Mouse (Mus musculus): ENCODE measurements around the gene Sept9.

The Sept9 gene

GRCm38 (mm10) chr11:117292446-117292845 is 93.0 kb downstream of the Sept9 start:
- no peak for DNase-seq (ENCODE audit: low spot score)

GRCm38 (mm10) chr11:117295266-117295665 is 95.8 kb downstream of the Sept9 start:
- DNase-seq (ENCODE audit: low spot score), result no peak

DNA sequence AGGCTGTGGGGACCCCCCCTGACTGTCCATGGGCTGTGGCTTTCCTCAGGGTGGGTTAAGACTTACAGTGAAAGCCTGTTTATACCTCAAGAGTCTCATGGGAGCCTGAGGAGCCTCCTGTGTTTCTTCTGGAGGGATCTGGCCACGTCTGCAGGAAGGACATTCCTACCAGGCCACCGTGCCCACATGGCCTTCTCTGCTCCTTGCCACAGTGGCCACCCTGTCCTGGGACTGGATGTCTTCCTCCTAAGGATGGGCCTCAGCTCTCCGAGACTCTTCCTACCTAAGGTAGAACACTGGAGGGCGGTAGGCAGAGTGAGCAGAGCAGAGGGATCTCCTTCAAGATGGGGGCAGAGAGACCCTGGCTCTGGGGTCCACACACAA is 96.6 kb downstream of the Sept9 start:
- DNase-seq (ENCODE audit: low spot score), result no peak

DNA sequence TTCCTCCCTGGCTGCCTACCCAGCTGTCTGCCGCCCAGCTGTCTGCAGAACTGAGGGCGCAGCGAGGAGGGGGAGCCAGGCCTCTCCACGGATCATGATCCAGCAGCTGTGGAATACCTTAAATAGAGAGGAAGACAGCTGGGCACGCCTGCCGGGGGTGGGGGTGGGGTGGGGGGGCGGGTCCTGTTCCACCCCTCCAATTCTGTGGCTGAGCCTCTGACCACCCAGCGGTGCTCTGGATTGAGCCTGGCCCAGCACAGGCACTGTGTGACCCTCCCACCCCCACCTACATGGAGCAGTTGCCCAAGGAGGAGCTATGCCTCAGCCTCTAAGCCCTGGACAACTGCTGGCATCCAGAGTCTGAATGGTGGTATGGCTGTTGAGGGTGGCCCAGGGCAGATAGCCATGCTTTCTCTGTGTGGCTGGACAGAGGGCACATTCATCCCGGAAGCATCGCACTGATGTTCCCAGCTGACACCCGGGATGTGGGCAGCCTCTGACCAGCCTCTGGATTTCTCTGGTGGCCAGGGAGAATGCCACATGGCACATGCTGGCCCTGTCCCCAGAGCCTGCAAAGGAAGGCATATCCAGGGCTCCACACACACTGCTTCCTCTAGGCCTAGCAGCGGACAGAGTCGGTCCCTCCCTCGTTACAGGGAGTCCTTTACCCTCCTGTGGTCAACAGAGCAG is 97.2 kb downstream of the Sept9 start:
- DNase-seq (ENCODE audit: low spot score), result no peak

DNA sequence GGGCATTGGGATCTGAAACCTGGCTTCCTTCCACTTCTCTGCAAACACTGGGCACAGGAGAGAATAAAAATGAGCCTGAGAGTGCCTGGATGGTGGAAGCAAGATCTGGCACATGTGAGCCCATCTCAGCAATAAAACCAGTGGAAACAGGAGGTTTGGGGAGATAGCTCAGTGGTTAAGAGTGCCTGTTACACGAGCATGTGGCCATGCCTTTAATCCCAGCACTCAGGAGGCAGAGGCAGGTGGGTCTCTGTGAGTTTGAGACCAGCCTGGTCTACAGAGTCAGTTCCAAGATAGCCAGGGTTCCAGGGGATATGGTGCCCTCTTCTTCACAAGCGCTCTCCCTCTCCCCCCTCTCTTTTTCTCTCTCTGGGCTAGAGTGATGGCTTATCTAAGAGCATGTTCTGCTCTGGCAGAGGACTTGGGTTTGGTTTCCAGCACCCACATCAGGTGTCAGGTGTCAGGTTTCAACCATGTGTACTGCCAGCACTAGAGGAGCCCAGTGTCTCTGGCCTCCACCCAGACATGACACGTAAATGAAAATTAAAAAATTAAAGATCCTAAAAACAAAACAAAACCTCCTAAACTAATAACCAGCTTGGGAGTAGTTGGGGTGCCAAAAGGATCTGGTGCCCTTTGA is 97.8 kb downstream of the Sept9 start:
- no peak for DNase-seq (ENCODE audit: low spot score)

DNA sequence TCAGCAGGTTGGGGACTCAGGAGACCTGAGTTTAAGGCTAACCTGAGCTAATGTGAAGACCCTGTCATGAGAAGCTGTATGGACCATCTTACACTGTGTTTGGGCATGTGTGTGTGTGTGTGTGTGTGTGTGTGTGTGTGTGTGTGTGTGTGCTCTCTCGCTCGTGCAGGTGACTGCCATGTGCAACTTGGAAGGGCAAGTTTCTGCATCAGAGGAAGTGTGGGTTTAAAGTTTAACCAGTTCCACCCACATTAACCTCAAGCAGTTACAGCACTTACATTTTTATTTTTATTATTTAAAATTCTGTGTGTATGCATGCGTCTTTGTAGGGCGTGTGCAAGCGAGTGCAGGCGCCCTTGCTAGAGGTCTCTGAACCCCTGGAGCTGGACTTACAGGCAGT is 100.3 kb downstream of the Sept9 start:
- DNase-seq (ENCODE audit: low spot score), result no peak

- no peak for DNase-seq (ENCODE audit: low spot score)
Observed at GRCm38 (mm10) chr11:117300809-117301208, 101.3 kb downstream of the Sept9 start.

DNA sequence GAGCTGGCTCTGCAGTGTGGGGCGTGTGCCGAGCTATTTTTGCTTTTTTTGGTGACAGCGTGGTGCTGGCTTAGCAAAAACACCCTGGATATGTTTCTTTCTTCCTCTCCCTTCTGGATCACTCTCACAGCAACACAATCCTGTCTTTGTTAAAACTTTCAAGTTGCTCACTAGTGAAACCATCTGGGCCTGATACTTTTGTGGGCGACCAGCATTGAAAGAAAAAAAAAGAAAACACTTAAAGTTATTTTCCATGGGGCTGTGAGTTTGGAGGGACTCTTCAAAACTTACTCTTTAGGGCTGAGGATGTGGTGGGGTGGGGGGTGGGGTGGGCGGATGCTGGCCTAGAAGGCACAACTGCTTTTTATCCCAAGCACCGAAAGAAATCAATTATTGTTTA is 102.3 kb downstream of the Sept9 start:
- DNase-seq (ENCODE audit: low spot score), result no peak

- peak; percentile 64 for DNase-seq (ENCODE audit: low spot score)
Observed at GRCm38 (mm10) chr11:117302371-117302770, 102.9 kb downstream of the Sept9 start.

- DNase-seq (ENCODE audit: low spot score), result no peak
Observed at GRCm38 (mm10) chr11:117305509-117306188, 106.2 kb downstream of the Sept9 start.

GRCm38 (mm10) chr11:117306311-117307088 is 107.0 kb downstream of the Sept9 start:
- DNase-seq (ENCODE audit: low spot score), result no peak

GRCm38 (mm10) chr11:117307895-117308786 is 108.7 kb downstream of the Sept9 start:
- no peak for DNase-seq (ENCODE audit: low spot score)

DNA sequence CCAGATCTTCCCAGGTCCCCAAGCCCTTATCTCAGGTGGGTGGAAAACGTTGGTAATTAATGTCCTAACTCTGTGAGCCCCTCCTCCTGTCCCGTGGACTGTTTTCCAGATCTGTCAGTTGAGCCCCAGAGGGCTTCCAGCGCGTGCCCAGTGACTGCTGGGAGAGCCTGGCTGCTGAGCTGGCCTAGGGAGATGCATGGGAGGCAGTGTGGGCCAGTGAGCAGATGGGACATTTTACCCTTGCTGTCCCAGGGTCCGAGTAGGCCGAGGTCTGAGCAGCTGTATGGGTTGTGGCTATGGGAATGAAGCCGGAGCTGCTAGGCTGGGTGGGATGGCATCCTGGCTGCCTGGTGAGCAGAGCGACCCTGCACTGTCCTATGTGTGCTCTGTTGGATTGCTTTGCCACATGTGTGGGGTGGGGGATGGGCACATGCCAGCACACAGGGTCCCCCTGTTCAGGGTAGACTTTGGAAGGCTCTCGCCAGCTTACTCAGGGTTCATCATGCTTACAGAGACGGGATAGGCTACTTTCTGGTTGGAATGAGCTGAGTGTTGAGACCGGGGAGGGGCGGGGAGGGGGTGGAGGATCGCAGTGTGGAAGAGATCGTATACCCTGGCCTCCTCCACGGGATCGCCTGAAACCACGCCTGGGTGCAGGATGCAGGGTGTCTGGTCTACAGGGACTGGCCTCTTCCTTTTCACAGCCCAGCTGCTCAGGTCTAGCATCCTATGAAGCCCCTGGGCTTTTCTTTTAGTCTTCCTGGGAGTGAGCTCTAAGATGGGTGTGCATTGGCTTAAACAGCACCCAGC is 109.9 kb downstream of the Sept9 start:
- DNase-seq (ENCODE audit: low spot score), result no peak

GRCm38 (mm10) chr11:117309918-117310287 is 110.4 kb downstream of the Sept9 start:
- no peak for DNase-seq (ENCODE audit: low spot score)

DNA sequence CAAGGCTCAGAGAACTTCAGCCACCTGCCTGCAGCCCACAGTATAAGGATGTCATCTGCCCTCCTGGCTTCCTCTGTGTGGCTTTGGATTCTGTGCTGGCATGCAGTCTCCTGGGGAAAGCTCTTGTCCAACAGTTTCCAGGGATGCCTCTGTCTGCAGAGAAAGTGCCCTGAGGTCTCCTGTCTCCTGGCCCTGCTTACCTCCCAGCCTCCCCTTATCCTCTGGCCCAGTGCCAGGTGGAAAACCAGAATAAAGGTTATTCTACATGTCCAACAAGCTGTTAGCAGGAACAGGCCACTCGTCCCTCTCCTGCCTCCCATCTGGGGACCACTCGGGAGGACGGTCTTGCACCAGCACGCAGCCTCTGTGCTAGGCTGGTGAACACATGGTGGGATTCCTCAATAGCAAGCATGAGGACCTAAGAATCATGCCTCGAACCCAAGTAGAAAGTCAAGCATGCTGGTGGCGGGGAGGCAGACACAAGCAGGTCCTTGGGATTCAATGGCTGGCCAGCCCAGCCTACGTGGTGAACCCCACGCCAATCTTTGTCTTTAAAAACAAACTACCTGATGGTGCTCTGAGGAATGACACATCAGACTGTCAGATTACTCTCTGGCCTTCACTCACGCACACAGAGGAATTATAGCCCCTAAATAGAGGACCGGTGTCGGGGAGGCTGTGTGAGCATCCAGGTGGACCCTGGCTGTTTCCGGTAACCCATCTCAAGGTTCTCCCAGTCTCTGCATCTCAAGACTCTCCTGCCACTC is 111.1 kb downstream of the Sept9 start:
- DNase-seq (ENCODE audit: low spot score), result no peak

- peak; percentile 68 for DNase-seq (ENCODE audit: low spot score)
Observed at GRCm38 (mm10) chr11:117311127-117311800, 111.8 kb downstream of the Sept9 start.

DNA sequence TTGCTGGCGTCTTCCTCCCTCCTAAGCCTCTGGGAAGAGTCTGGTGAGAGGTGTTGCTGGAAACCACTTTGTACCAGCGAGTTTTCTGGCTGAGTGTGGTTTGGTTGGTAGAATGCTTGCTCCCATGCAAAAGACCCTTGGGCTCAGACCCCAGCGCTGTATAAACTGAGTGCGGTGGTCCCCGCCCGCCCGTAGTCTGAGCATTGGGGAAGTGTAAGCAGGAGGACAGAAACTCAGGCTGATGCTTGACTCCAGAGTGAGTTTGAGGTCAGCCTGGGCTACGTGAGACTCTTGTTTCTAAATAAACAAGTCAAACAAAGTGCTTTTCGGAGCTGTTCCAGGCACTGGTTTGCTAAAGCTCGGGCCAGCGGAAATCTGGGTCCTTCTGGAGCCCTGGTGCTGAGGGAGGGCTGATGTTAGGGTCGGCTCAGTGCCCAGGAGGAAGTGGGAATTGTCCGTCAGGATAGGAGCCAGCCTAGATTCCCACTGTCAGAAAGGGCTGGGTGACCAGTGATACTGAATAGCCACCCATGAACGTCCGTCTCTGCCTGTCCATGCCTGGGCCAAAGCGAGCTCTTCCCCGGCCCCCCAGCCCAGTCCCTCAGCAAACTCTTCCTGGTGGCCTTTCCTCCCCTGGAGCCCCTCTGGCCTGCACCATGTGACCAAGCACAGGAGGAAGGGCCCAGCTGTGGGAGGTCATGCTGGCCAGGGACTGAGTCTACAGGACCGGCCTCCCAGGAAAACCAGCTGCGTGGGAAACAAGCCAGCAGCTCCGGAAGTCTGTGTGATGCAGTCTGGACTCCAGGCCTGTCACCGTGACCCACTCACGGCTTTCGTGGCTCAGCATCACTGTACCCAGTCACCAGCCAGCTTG is 112.8 kb downstream of the Sept9 start:
- DNase-seq (ENCODE audit: low spot score), result peak; percentile 66

GRCm38 (mm10) chr11:117312936-117313335 is 113.5 kb downstream of the Sept9 start:
- DNase-seq (ENCODE audit: low spot score), result no peak

All from ovary, adult 18-20 months (tissue).